Mouse (Mus musculus) heart, embryonic 13.5 days (tissue): ENCODE data around the gene Tmcc2. TPM values are rescaled to one million over a fixed set of nuclear protein-coding genes. Genes with fewer than 3 reads are reported as not detected.
"Not testable (repeated sequence)": the region's sequence is repeated elsewhere in the genome, so short reads cannot be mapped to it uniquely, and the experiment has no call there.

Source experiments
- ATAC-seq: fragments of 200-750 bp; cut with Nextera tagmentation; 2 replicates; pipeline ENCODE4 v1.8.0; 2017; ENCODE audit warnings: moderate TSS enrichment; ENCODE audit not compliant: insufficient number of reproducible peaks, low FRiP score, low TSS enrichment; ENCODE audit errors: extremely low read depth
- H3K27ac ChIP-seq: fragments of 300-500 bp; sonication (generic); replicated peaks from 2 replicates; pipeline ENCODE4 v1.5.1; 2015; ENCODE audit warnings: moderate library complexity, mild to moderate bottlenecking, inconsistent platforms
- H3K27me3 ChIP-seq: fragments of 300-500 bp; sonication (generic); replicated peaks from 2 replicates; pipeline ENCODE4 v1.6.1; 2015; ENCODE audit warnings: mild to moderate bottlenecking, inconsistent platforms
- H3K36me3 ChIP-seq: fragments of 300-500 bp; sonication (generic); 2 replicates; pipeline ENCODE4 v1.6.1; 2015; ENCODE audit warnings: mild to moderate bottlenecking, inconsistent platforms
- H3K4me1 ChIP-seq: fragments of 300-500 bp; sonication (generic); 2 replicates; pipeline ENCODE4 v1.6.1; 2015; ENCODE audit warnings: inconsistent platforms
- H3K4me2 ChIP-seq: fragments of 300-500 bp; sonication (generic); 2 replicates; pipeline ENCODE4 v1.6.1; 2015; ENCODE audit warnings: inconsistent platforms, mild to moderate bottlenecking, moderate library complexity
- H3K4me3 ChIP-seq: fragments of 300-500 bp; sonication (generic); 2 replicates; pipeline ENCODE4 v1.5.1; 2015; ENCODE audit warnings: moderate library complexity, mild to moderate bottlenecking, inconsistent platforms
- H3K9ac ChIP-seq: fragments of 300-500 bp; sonication (generic); 2 replicates; pipeline ENCODE4 v1.6.1; 2015; ENCODE audit warnings: inconsistent platforms, mild to moderate bottlenecking, moderate library complexity
- H3K9me3 ChIP-seq: fragments of 300-500 bp; sonication (generic); 2 replicates; pipeline ENCODE4 v1.6.1; 2016; ENCODE audit warnings: inconsistent platforms
- WGBS: fragments of 180-500 bp; shearing (Covaris S2); methylation state at CpG from one replicate; pipeline ENCODE4 v1.1.7; 2015; ENCODE audit warnings: mixed read lengths; 5-methylcytosine and 5-hydroxymethylcytosine counted together
- polyA plus RNA-seq: library from polyadenylated mRNA; unstranded; fragments of >200 nt; fragmentation: Nextera tagmentation; extraction: Ambion mirVana; gene quantifications from 2 replicates; pipeline ENCODE4 v1.2.1, GENCODE M21; 2015

Tmcc2 gene
- polyA plus RNA-seq, 1 experiment from 2014 or later, result 35.8 TPM

DNA sequence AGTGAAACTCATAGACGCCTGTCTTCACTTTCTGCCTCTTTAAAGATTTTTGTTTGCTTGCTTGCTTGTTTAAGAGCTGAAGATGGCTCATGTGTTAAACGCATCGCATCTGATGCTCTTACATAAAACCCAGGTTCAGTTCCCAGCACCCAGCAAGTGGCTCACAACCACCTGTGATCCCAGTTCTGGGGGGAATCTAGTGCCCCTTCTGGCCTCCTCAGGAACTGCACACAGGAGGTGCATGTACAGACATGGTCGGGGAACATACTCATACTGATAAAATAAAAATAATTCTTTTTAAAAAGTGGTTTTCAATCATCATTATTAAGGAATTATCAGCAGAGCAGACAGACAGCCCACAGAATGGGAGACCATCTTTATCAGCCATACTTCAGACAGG, 40.0 kb downstream of the Tmcc2 start:
- WGBS, result 89% methylated on average over 4 of the region's 4 CpGs
- no peak overlapping the region for H3K27ac ChIP-seq

GRCm38 (mm10) chr1:132349601-132350000, 41.5 kb downstream of the Tmcc2 start:
- not testable (repeated sequence) for H3K27me3 ChIP-seq, H3K36me3 ChIP-seq, H3K9ac ChIP-seq, H3K27ac ChIP-seq, H3K9me3 ChIP-seq, H3K4me3 ChIP-seq, H3K4me2 ChIP-seq, ATAC-seq
- WGBS, result 93% methylated on average over 3 of the region's 3 CpGs
- H3K4me1 ChIP-seq, result peaks cover 31% of the 10 kb centered on the region

More for the DNA sequence above, 40.0 kb downstream of the Tmcc2 start:
- 0 out of 2 replicates have a peak, but pooled peaks cover 4% of the 10 kb centered on the region for H3K9me3 ChIP-seq
- H3K27me3 ChIP-seq, result no peaks in the 10 kb centered on the region
- ATAC-seq, result no peak
- H3K36me3 ChIP-seq, result no peaks in the 10 kb centered on the region
- peaks cover 35% of the 10 kb centered on the region for H3K4me1 ChIP-seq
- no peak overlapping the region for H3K4me2 ChIP-seq
- H3K9ac ChIP-seq, result no peak overlapping the region
- H3K4me3 ChIP-seq, result no peak overlapping the region

DNA sequence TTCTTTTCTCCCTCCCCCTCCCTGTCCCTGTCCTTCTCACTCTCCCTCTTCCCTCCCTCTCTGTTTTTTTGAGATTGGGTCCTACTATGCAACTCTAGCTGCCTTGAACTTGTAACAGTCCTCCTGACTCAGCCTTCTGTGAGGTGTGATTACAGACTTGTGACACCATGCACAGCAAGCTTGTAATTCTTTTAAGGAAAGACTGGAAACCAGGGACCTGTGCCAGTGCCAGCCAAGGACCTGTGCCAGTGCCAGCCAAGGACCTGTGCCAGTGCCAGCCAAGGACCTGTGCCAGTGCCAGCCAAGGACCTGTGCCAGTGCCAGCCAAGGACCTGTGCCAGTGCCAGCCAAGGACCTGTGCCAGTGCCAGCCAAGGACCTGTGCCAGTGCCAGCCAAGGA, 42.0 kb downstream of the Tmcc2 start:
- not testable (repeated sequence) for H3K9ac ChIP-seq, H3K27me3 ChIP-seq, H3K4me2 ChIP-seq, H3K4me3 ChIP-seq, ATAC-seq, H3K36me3 ChIP-seq, H3K27ac ChIP-seq, H3K9me3 ChIP-seq
- peaks cover 28% of the 10 kb centered on the region for H3K4me1 ChIP-seq

- ATAC-seq, result no peak
- H3K9me3 ChIP-seq, result 0 out of 2 replicates have a peak, but pooled peaks cover 4% of the 10 kb centered on the region
- no peaks in the 10 kb centered on the region for H3K27me3 ChIP-seq
- H3K36me3 ChIP-seq, result no peaks in the 10 kb centered on the region
- H3K4me3 ChIP-seq, result no peak overlapping the region
- peaks cover 22% of the 10 kb centered on the region for H3K4me1 ChIP-seq
- no peak overlapping the region for H3K4me2 ChIP-seq
- H3K27ac ChIP-seq, result no peak overlapping the region
- H3K9ac ChIP-seq, result no peak overlapping the region
- 81% methylated on average over 5 of the region's 5 CpGs for WGBS
These were observed 42.7 kb downstream of the Tmcc2 start for GRCm38 (mm10) chr1:132348401-132348800.

- Histone ChIP-seq H3K9me3 (0 out of 2 replicates have a peak, but pooled peaks cover 4% of the 10 kb centered on the region), H3K9ac (no peak overlapping the region), H3K27me3 (no peaks in the 10 kb centered on the region), H3K4me2 (no peak overlapping the region), H3K36me3 (no peaks in the 10 kb centered on the region), H3K4me3 (no peak overlapping the region), H3K27ac (peak overlapping the region; percentile 13; the same call in 1 of the 2 replicates), H3K4me1 (peaks cover 25% of the 10 kb centered on the region)
- no peak for ATAC-seq
These were observed 44.1 kb downstream of the Tmcc2 start for GRCm38 (mm10) chr1:132346951-132347350.

- whole genome bisulfite sequencing, result 48% methylated on average over 12 of the region's 12 CpGs
- Histone ChIP-seq H3K36me3 (no peaks in the 10 kb centered on the region), H3K4me3 (no peak overlapping the region), H3K27me3 (no peaks in the 10 kb centered on the region), H3K4me2 (no peak overlapping the region), H3K4me1 (peaks cover 28% of the 10 kb centered on the region), H3K9me3 (0 out of 2 replicates have a peak, but pooled peaks cover 4% of the 10 kb centered on the region), H3K27ac (peak overlapping the region; percentile 13), H3K9ac (peak overlapping the region; percentile 6; the same call in 1 of the 2 replicates)
- ATAC-seq, result no peak; the same call in 1 of the 2 replicates
These were observed 44.8 kb downstream of the Tmcc2 start for GRCm38 (mm10) chr1:132346134-132346851.

DNA sequence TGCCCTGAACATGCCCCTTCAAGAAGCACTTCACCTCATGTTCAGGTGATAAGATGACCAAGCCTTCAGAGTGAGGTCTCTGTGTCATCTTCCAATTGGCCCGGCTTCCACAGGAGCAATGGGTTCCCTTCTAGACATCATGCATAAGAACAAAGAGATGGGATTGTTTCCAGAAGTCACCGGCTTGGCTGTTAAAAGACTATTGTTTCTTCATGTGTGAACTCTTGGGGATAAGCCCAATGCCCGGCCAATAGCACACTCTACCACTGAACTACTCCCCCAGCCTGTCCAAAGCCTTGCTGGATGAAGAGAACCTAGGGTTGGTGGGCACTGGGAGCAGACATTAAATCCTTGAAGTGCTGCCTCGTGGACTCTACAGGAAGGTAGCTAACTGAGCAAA, 45.6 kb downstream of the Tmcc2 start:
- Histone ChIP-seq H3K4me3 (no peak overlapping the region), H3K9ac (no peak overlapping the region), H3K4me1 (peaks cover 28% of the 10 kb centered on the region), H3K27ac (peak overlapping the region; percentile 5; the same call in 1 of the 2 replicates), H3K9me3 (no peaks in the 10 kb centered on the region), H3K4me2 (no peak overlapping the region), H3K27me3 (no peaks in the 10 kb centered on the region), H3K36me3 (no peaks in the 10 kb centered on the region)
- ATAC-seq, result no peak
- WGBS, result 64% methylated on average over 4 of the region's 4 CpGs

DNA sequence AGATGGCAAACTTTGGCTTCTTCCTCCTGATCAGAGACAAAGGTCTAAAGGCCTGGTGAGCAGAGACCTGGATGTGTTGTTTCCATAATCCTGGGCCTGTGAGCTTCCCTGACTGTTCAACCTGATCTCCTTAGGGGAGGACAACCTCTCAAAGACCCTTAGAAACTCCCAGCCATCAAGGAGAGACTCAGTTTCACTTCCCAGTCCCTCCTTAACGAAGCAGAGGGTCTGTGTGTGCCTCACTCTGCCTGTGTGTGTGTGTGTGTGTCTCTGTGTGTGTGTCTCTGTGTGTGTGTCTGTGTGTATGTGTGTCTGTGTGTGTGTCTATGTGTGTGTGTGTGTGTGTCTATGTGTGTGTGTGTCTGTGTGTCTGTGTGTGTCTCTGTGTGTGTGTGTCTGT, 47.4 kb downstream of the Tmcc2 start:
- ATAC-seq, result no peak
- no peak overlapping the region for H3K9ac ChIP-seq
- peaks cover 28% of the 10 kb centered on the region for H3K4me1 ChIP-seq
- H3K9me3 ChIP-seq, result no peaks in the 10 kb centered on the region
- H3K36me3 ChIP-seq, result no peaks in the 10 kb centered on the region
- no peak overlapping the region for H3K4me2 ChIP-seq
- H3K27ac ChIP-seq, result no peak overlapping the region
- 82% methylated on average over 1 of the region's 1 CpGs for WGBS
- H3K4me3 ChIP-seq, result no peak overlapping the region
- no peaks in the 10 kb centered on the region for H3K27me3 ChIP-seq

DNA sequence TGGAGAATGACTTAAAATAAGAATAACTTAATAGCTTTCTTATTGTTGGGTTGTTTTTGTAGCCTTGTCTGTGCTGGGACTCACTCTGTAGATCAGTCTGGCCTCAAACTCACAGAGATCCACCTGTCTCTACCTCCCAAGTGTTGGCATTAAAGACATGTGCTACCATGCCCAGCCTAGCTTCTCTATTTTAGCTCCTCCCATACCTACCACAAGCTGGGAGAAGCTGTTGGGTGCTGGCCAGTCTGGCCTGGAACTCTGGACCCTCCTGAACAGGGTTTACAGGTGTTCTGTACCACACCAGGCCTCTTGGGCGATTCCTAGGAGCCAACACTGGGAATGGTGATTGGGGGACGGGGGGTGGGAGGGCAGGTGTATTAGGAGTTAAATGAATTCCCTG, 47.9 kb downstream of the Tmcc2 start:
- WGBS, result 82% methylated on average over 2 of the region's 2 CpGs
- ATAC-seq, result no peak
- Histone ChIP-seq H3K36me3 (no peaks in the 10 kb centered on the region), H3K4me3 (no peak overlapping the region), H3K27ac (no peak overlapping the region), H3K4me1 (peaks cover 31% of the 10 kb centered on the region), H3K4me2 (no peak overlapping the region), H3K9me3 (no peaks in the 10 kb centered on the region), H3K27me3 (no peaks in the 10 kb centered on the region), H3K9ac (no peak overlapping the region)

DNA sequence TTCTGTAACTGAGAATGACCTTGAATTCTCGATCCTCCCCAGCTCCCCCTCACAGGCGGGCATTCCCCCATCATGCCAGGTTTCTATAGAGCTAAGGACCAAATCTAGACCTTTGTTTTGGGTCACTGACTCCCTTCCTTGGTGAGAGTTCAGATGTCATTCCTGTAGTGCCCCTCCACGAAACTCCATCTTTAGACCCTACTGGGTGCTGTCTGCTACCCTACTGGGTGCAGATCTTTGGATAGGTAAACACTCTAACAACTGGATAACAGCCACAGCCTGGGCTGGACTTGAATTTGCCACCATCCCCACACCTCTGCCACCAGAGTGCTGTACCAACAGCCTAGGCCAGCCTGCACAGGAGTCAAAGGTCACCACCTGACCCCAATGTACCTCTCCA, 48.6 kb downstream of the Tmcc2 start:
- peaks cover 37% of the 10 kb centered on the region for H3K4me1 ChIP-seq
- no peak overlapping the region for H3K4me3 ChIP-seq
- no peaks in the 10 kb centered on the region for H3K9me3 ChIP-seq
- H3K27ac ChIP-seq, result no peak overlapping the region
- WGBS, result 55% methylated on average over 3 of the region's 3 CpGs
- H3K9ac ChIP-seq, result no peak overlapping the region
- no peaks in the 10 kb centered on the region for H3K36me3 ChIP-seq
- H3K27me3 ChIP-seq, result no peaks in the 10 kb centered on the region
- H3K4me2 ChIP-seq, result no peak overlapping the region
- no peak for ATAC-seq

DNA sequence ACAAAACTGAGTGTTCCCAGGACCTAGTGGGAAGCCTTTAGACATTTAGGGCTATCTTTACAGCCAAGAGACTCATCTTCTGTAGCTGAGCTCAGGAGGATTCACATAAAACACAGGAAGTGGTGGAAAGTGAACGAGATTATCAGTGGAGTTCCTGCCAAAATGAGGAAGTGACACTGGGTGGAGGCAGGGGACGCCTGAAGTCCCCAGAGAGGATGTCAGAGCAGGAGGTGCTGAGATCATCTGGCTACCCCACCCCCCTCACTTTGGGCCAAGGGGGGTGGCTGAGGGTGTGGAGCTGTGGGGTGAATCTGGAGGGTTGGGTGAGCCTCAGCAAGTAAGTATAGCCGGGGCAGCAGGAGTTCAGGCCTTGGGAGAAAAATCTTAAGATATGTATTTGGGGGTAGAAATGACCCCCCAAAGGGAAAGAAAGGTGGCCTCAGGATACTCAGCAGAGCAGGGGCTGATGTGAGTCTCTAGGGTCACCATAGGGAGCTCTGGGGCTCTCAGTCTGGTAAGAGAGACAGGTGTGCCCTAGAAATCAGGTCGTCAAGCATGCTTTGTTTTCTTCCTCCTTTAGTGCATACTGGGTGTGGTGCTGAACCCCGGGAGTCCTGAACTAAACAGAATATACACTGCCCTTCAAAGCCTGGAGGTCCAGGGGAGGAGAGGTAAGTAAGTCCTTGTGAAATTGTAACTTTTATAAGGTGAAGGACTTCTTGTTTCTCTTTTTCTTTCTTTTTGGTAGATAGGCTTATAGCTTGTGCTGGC, 49.2 kb downstream of the Tmcc2 start:
- H3K9me3 ChIP-seq, result no peaks in the 10 kb centered on the region
- H3K4me3 ChIP-seq, result no peak overlapping the region
- ATAC-seq, result no peak
- H3K4me1 ChIP-seq, result peaks cover 41% of the 10 kb centered on the region
- H3K9ac ChIP-seq, result no peak overlapping the region
- no peaks in the 10 kb centered on the region for H3K36me3 ChIP-seq
- WGBS, result 31% methylated on average over 5 of the region's 5 CpGs
- H3K27me3 ChIP-seq, result no peaks in the 10 kb centered on the region
- peak overlapping the region; percentile 16; the same call in 1 of the 2 replicates for H3K27ac ChIP-seq
- H3K4me2 ChIP-seq, result no peak overlapping the region
